Mouse (Mus musculus) lung, adult 2 months (tissue): Measurements from ENCODE around the gene Tarbp2.

ENCODE experiments used
- CTCF ChIP-seq: fragments of 200-500 bp; IDR thresholded peaks from 2 replicates; pipeline ENCODE4 v1.5.1; 2011; ENCODE audit warnings: mild to moderate bottlenecking, low read length, control low read depth; ENCODE audit not compliant: insufficient read depth
- POLR2A ChIP-seq: fragments of 200-500 bp; IDR thresholded peaks from 2 replicates; pipeline ENCODE4 v1.6.1; 2011; ENCODE audit warnings: low read depth, mild to moderate bottlenecking, control low read depth, low read length, borderline replicate concordance; ENCODE audit errors: extremely low read depth

DNA sequence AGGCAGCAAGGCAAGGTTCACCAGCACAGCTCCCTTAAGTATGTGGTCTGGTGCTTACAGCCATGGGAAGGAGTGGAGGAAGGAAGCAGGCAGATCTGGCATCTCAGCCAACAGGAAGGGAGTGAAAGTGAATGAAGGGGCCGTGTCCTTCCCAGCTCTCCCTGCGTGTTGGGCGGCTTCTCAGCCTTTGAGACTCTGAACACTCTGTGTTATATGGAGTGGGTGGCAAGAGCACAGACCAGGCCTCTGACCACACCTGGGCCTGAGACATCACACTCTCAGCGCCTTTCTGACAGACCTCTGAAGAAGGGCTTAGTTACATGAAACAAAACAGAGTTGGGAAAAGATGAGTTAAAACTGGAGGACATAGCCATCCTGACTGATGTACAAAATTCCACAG is 12.6 kb downstream of the Tarbp2 start:
- no peak for TF ChIP-seq POLR2A
- no peak for TF ChIP-seq CTCF
